Mouse (Mus musculus) neural tube, embryonic 14.5 days (tissue): ENCODE results near the gene Lhx6. TPM values are rescaled to one million over a fixed set of nuclear protein-coding genes. Genes with fewer than 3 reads are reported as not detected.
"Not testable (repeated sequence)": the region's sequence is repeated elsewhere in the genome, so short reads cannot be mapped to it uniquely, and the experiment has no call there.

ENCODE experiments used
- ATAC-seq: fragments of 200-750 bp; cut with Nextera tagmentation; 2 replicates; pipeline ENCODE4 v1.8.0; 2017; ENCODE audit warnings: low read depth, mild to moderate bottlenecking, moderate TSS enrichment, moderate library complexity
- H3K27ac ChIP-seq: fragments of 300-500 bp; sonication (generic); 2 replicates; pipeline ENCODE4 v1.5.1; 2014; ENCODE audit warnings: low read depth, mild to moderate bottlenecking, control low read depth, low read length, moderate library complexity, mixed read lengths
- H3K27me3 ChIP-seq: fragments of 300-500 bp; sonication (generic); 2 replicates; pipeline ENCODE4 v1.6.1; 2014; ENCODE audit warnings: low read length; ENCODE audit not compliant: control insufficient read depth, insufficient read depth
- H3K36me3 ChIP-seq: fragments of 300-500 bp; sonication (generic); 2 replicates; pipeline ENCODE4 v1.6.1; 2014; ENCODE audit warnings: low read length, mixed read lengths; ENCODE audit not compliant: control insufficient read depth, insufficient read depth
- H3K4me1 ChIP-seq: fragments of 300-500 bp; sonication (generic); 2 replicates; pipeline ENCODE4 v1.6.1; 2014; ENCODE audit warnings: low read length; ENCODE audit not compliant: control insufficient read depth, insufficient read depth
- H3K4me2 ChIP-seq: fragments of 300-500 bp; sonication (generic); 2 replicates; pipeline ENCODE4 v1.6.1; 2014; ENCODE audit warnings: mild to moderate bottlenecking, low read depth, low read length, control low read depth
- H3K4me3 ChIP-seq: fragments of 300-500 bp; sonication (generic); 2 replicates; pipeline ENCODE4 v1.5.1; 2014; ENCODE audit warnings: low read depth, low read length, control low read depth, mixed read lengths
- H3K9ac ChIP-seq: fragments of 300-500 bp; sonication (generic); replicated peaks from 2 replicates; pipeline ENCODE4 v1.6.1; 2014; ENCODE audit warnings: low read depth, mild to moderate bottlenecking, control low read depth, low read length, mixed read lengths
- H3K9me3 ChIP-seq: fragments of 300-500 bp; sonication (generic); 2 replicates; pipeline ENCODE4 v1.6.1; 2016; ENCODE audit warnings: low read length; ENCODE audit not compliant: control insufficient read depth
- WGBS: fragments of 180-500 bp; shearing (Covaris S2); extraction: QIAGEN DNeasy Blood & Tissue Kit; methylation state at CpG from one replicate; pipeline ENCODE4 v1.1.7; 2014; 5-methylcytosine and 5-hydroxymethylcytosine counted together
- polyA plus RNA-seq: library from polyadenylated mRNA; unstranded; fragments of >200 nt; fragmentation: Nextera tagmentation; extraction: Ambion mirVana; gene quantifications from 2 replicates; pipeline ENCODE4 v1.2.1, GENCODE M21; 2014

Lhx6 gene
- polyA plus RNA-seq = 1.6 TPM in 1 of 2 replicates, not detected in the other

DNA sequence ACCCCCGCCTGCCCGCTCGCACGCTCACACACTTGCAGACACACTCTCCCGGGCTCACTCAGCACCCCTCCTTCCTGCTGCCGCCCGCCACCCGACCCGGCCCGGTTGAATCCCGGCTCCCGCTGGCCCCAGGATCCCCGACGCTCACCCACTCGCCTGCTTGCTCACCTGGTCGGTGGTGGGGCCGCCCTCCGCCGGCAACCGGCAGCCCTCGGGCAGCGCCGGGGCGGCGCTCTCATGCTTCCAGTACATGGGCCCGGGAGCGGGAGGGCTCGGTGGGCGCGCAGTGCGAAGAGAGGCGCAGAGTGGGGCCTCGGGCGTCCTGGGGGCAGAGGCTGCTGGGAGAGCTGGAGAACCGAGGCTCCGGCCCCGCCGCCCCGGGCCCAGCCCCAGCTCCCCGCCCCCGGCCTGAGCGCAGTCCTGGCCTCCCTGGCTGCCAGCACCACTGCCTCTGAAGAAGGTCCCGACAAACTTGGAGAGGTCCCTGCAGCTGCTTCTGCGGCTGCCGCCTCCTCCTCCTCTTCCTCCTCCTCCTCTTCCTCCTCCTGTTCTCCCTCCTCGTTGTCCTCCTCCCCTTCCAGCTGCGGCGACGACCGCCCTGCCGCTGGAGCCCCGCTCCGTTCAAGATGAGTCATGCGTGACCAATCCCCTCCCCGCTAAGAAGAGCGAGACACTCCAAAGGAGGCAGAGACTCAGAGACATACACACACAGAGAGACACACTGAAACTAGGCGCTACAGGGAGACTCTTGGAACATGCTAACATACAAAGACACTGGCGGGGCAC lies at the start of gene Lhx6:
Lhx6 (minus strand) TSS at position 453 of the 786 bp plus-strand sequence.
- H3K27me3 ChIP-seq = peaks cover 40% of the 10 kb centered on the region
- ATAC-seq = peak; percentile 38; the same call in 1 of the 2 replicates
- H3K9me3 ChIP-seq = no peaks in the 10 kb centered on the region
- peaks cover 20% of the 10 kb centered on the region for H3K4me1 ChIP-seq
- peak within 1 kb of the TSS; percentile 45 for H3K4me2 ChIP-seq
- 0 out of 2 replicates have a peak within 1 kb of the TSS, but pooled peaks have one; percentile 7 for H3K9ac ChIP-seq
- peak within 1 kb of the TSS; percentile 24 for H3K4me3 ChIP-seq
- WGBS = under 1% methylated on average over 49 of the region's 58 CpGs
- no peaks in the 10 kb centered on the region for H3K36me3 ChIP-seq
- H3K27ac ChIP-seq = no peak within 1 kb of the TSS

DNA sequence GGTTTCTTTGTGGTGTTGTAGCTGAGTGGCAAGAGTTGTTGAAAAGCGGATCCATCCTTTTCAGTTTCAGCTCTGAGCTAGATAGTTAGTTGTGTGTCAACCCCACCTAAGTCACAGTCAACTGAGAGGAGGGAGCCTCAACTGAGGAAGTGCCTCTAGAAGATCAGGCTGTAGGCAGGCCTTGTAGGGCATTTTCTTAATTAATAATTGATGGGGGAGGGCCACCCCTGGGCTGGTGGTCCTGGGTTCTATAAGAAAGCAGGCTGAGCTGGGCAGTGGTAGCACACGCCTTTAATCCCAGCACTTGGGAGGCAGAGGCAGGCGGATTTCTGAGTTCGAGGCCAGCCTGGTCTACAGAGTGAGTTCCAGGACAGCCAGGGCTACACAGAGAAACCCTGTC lies 47.2 kb upstream of the Lhx6 start:
- ATAC-seq, H3K4me1 ChIP-seq, H3K9me3 ChIP-seq, H3K9ac ChIP-seq, H3K4me3 ChIP-seq, H3K4me2 ChIP-seq, H3K27me3 ChIP-seq, H3K27ac ChIP-seq: not testable (repeated sequence)
- H3K36me3 ChIP-seq = peaks cover 11% of the 10 kb centered on the region
- WGBS = 98% methylated on average over 4 of the region's 4 CpGs

DNA sequence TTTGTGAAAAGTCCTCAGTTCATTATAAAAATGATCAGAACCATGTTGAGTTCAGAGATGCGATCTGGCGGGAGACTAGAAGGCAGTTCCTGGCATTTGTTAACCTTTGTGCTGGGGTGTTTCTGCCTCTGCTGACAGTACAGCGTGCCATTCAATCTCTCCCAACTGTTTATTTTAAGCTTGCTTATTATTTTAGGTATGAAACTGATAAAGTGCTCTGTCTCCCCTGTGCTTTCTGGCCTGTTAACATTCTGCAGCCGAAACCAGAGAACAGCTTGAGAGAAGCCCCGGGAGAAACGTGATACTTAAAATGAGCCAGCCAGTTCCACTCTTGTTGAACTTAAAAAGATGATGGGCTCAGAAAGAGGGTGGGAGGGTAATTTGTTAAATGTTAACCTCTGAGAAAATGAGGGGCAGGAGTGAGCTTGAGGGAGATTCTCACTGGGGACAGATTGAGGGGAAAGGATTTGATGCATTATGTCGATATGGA lies 43.7 kb upstream of the Lhx6 start:
- ATAC-seq = no peak
- Histone ChIP-seq H3K4me1 (no peaks in the 10 kb centered on the region), H3K9ac (no peak overlapping the region), H3K4me3 (no peak overlapping the region), H3K36me3 (peaks cover 3% of the 10 kb centered on the region), H3K9me3 (no peaks in the 10 kb centered on the region), H3K27me3 (no peaks in the 10 kb centered on the region), H3K4me2 (no peak overlapping the region), H3K27ac (no peak overlapping the region)
- WGBS = 88% methylated on average over 7 of the region's 7 CpGs

DNA sequence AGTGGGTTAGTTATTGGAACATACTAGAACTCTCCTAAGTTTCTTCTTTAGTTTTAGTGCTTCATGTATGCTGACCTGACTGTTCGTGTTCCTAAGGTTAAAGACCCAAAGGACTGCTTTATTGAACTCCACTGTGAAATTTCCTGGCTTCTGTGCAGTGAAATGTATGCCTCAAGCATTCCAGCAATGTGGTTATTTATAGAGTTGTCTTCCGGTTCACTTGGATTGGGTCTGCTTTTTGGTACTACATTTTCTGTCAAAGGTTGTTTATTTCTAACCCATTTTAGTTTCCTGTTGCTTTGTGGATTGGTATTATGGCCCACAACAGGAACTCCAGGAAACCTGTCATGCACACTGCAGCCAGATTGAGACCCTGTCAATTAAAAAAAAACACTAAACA lies 33.9 kb upstream of the Lhx6 start:
- no peak overlapping the region for H3K27ac ChIP-seq

DNA sequence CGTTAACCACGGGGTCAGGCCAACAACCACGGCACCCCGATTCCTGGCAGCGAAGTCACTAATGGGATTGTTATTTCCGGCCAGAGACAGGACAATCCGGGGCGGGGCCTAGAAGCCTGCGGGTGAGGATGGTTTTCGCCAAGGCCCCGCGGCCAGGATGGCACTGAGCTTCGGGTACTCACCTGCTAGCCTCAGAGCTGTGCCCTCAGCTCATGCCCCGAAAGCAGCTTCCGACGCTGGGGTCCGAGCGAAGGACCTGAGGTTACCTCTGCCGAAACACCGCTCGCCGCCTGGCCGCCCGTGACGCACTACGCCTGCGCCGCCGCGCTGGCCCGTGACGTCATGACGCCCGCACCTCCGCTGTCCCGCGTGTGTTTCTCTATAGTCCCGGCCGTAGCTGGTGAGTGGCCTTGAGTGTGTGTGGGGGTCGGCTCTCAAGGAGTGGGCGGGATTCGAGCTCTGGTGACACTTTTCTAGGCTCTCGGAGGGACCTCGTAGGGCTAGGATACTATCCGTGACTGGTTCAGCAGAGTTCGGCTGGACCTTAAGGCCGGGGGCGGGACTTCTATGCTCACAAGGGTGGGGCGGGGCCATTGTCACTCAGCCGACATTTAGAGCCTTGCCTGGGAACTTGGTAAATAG lies 31.2 kb upstream of the Lhx6 start, which contains the start of the genes Mrrf and Rbm18:
Mrrf (plus strand) TSS at position 90 of the 642 bp plus-strand sequence.
Rbm18 (minus strand) TSS at position 474 of the 642 bp plus-strand sequence.
- H3K4me2 ChIP-seq = peak within 1 kb of the TSS; percentile 79
- H3K36me3 ChIP-seq = peaks cover 11% of the 10 kb centered on the region
- ATAC-seq = peak; percentile 99
- H3K27ac ChIP-seq = peak within 1 kb of the TSS; percentile 74
- under 1% methylated on average over 50 of the region's 50 CpGs for WGBS
- peak within 1 kb of the TSS; percentile 67 for H3K9ac ChIP-seq
- peak within 1 kb of the TSS; percentile 66 for H3K4me3 ChIP-seq
- no peaks in the 10 kb centered on the region for H3K9me3 ChIP-seq
- no peaks in the 10 kb centered on the region for H3K27me3 ChIP-seq
- H3K4me1 ChIP-seq = peaks cover 6% of the 10 kb centered on the region; the same call in 1 of the 2 replicates

More for the DNA sequence above, 33.9 kb upstream of the Lhx6 start:
- no peak overlapping the region for H3K4me3 ChIP-seq
- no peaks in the 10 kb centered on the region for H3K9me3 ChIP-seq
- peaks cover 4% of the 10 kb centered on the region; the same call in 1 of the 2 replicates for H3K36me3 ChIP-seq
- 79% methylated on average over 2 of the region's 2 CpGs for WGBS
- no peak for ATAC-seq
- no peak overlapping the region for H3K9ac ChIP-seq
- H3K27me3 ChIP-seq = no peaks in the 10 kb centered on the region
- H3K4me1 ChIP-seq = peaks cover 6% of the 10 kb centered on the region; the same call in 1 of the 2 replicates
- no peak overlapping the region for H3K4me2 ChIP-seq

DNA sequence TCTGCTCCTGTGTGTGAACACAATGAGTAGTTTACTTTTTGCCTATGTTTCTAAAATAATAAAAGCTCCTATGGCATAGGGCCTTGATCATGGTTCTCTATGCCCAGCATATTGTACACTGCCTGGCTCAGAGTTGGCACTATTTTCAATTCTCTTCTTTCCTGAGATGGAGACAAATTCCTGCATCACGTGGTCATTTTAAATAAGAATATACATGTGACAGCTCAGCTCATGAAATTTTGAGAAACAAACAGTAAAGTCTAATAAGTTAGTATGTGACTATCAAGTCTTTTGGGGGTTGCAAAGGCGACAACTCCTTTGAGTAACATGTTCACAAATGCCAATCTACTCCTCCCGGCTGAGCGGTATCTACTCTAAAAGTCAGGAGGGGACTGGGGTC lies 30.7 kb upstream of the Lhx6 start:
- H3K9ac ChIP-seq = peak overlapping the region; percentile 67
- peaks cover 14% of the 10 kb centered on the region for H3K36me3 ChIP-seq
- under 1% methylated on average over 4 of the region's 4 CpGs for WGBS
- H3K27me3 ChIP-seq = no peaks in the 10 kb centered on the region
- H3K9me3 ChIP-seq = no peaks in the 10 kb centered on the region
- H3K4me1 ChIP-seq = peaks cover 6% of the 10 kb centered on the region; the same call in 1 of the 2 replicates
- peak overlapping the region; percentile 74 for H3K27ac ChIP-seq
- peak overlapping the region; percentile 66 for H3K4me3 ChIP-seq
- peak overlapping the region; percentile 79 for H3K4me2 ChIP-seq
- no peak for ATAC-seq

DNA sequence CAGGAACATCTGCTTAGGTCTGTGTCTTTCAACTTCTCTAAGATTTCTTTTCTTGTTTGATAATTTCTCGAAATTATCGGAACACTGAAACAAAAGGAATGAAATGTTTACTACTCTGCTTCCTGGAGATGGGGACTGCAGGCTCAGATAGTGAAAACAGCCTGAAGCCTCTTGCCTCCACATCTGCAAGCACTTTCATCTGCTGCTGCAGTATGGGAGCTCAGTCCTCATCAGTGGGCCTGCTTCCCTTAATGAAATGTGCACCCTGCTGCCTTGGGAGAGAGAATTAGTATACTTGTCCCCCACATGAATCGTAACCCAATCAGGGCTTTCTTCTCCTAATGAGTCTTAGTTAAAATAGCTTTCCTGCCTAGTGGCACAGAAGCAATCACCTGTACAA lies 23.8 kb upstream of the Lhx6 start:
- H3K36me3 ChIP-seq = peaks cover 38% of the 10 kb centered on the region
- H3K4me1 ChIP-seq = no peaks in the 10 kb centered on the region
- no peak overlapping the region for H3K4me2 ChIP-seq
- ATAC-seq = no peak
- no peak overlapping the region for H3K27ac ChIP-seq
- 86% methylated on average over 3 of the region's 3 CpGs for WGBS
- H3K9ac ChIP-seq = no peak overlapping the region
- no peaks in the 10 kb centered on the region for H3K27me3 ChIP-seq
- no peaks in the 10 kb centered on the region for H3K9me3 ChIP-seq
- H3K4me3 ChIP-seq = no peak overlapping the region

DNA sequence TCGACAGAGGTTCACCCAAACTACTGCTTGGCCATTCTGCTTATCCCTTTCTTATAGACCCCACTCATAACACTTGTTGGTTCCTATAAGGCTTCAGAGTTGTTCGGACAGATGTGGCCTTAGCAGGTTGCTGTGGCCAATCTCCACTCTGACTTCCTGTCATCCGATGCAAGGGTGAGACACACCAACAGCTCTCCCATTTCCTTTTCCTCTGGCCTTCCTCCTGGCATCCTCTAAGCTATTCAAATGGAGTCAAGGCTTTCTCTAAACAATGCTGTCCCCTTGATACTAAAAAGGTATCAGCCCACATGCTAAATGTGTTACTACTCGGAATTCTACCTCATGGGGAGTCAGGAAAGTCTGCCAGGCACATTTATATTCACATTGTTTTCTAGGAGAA lies 22.8 kb upstream of the Lhx6 start:
- no peaks in the 10 kb centered on the region for H3K4me1 ChIP-seq
- H3K9me3 ChIP-seq = no peaks in the 10 kb centered on the region
- no peak for ATAC-seq
- H3K36me3 ChIP-seq = peaks cover 41% of the 10 kb centered on the region
- no peak overlapping the region for H3K4me2 ChIP-seq
- no peaks in the 10 kb centered on the region for H3K27me3 ChIP-seq
- no peak overlapping the region for H3K4me3 ChIP-seq
- H3K27ac ChIP-seq = no peak overlapping the region
- 79% methylated on average over 4 of the region's 4 CpGs for WGBS
- H3K9ac ChIP-seq = no peak overlapping the region
